Mouse (Mus musculus) G1E (cell line): ENCODE data around the gene Ick.

ENCODE experiments used
- CTCF ChIP-seq: IDR thresholded peaks from 2 replicates; pipeline ENCODE4 v1.5.1; 2012; ENCODE audit warnings: low read depth, low read length, inconsistent platforms, mixed read lengths
- GATA1 ChIP-seq: IDR thresholded peaks from 2 replicates; pipeline ENCODE4 v1.6.1; 2012; ENCODE audit warnings: borderline replicate concordance, low read length, inconsistent platforms, mixed read lengths
- POLR2AphosphoS5 ChIP-seq: IDR thresholded peaks from 2 replicates; pipeline ENCODE4 v1.6.1; 2012; ENCODE audit warnings: low read depth, low read length, inconsistent platforms; ENCODE audit not compliant: insufficient replicate concordance
- TAL1 ChIP-seq: conservative IDR thresholded peaks from 2 replicates; pipeline ENCODE4 v1.6.1; 2012; ENCODE audit warnings: low read depth, low read length, inconsistent platforms, mixed read lengths

DNA sequence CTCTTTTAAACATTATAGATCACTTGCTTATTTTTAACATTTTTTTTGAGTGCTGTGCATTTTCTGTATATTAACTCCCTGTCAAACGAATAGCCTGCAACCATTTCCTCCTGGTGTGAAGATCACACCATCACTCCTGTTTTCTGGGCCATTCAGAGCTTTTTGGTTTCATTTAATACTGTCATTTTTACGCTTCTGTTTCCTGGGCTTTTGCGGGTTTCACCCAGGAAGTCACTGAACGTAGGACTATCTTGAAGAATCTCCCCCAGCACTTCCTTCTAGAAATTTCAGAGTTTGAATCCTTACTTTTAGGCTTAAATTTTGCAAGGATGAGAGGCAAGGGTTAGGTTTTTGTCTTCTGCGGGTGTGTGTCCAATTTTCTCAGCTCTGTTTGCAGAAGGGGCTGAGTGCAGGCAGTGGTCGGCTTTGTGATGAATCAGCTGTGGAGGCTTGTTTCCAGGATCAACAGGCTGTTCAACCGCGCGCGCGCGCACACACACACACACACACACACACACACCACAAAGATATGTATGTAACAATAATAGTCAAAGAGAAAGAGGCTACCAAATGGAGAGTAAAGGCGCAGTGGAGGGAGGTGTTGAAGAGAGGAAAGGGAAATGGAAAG lies 35.2 kb upstream of the Ick start:
- TF ChIP-seq CTCF (no peak), TAL1 (no peak), GATA1 (no peak), POLR2AphosphoS5 (no peak)
